Mouse (Mus musculus): Measurements from ENCODE around the gene Tril.

- no peak for TF ChIP-seq POLR2A (IDR thresholded peaks at IDR 0.05; ENCODE audit: low read depth, low read length)
- TF ChIP-seq CTCF (IDR thresholded peaks at IDR 0.05; ENCODE audit: extremely low read depth, insufficient read depth, insufficient read length, insufficient replicate concordance), result no peak
These were observed 24.0 kb upstream of the Tril start for GRCm38 (mm10) chr6:53844626-53845025.

Measured in spleen, adult 2 months (tissue).